Mouse (Mus musculus) gastrocnemius, postnatal 14 days (tissue): ENCODE data around the gene Arhgap10. TPM values are rescaled to one million over a fixed set of nuclear protein-coding genes. Genes with fewer than 3 reads are reported as not detected.

Experiments used
- DNase-seq: peaks from one replicate; pipeline ENCODE4 v3.0.0; 2021; ENCODE audit warnings: mixed read lengths
- intact Hi-C: fragments of 180-260 bp; cut with DNase I; formaldehyde crosslinking; loops from one replicate; pipeline ENCODE4 v1.15.1; 2025; ENCODE audit warnings: low total_unique reads
- total RNA-seq, 2 experiments: library from RNA; stranded (reverse); gene quantifications; 2 replicates each; pipeline ENCODE4 v1.2.3; 2021

The Arhgap10 gene
- total RNA-seq, 2 experiments from 2014 or later: 43.3 to 50.0 TPM

DNA sequence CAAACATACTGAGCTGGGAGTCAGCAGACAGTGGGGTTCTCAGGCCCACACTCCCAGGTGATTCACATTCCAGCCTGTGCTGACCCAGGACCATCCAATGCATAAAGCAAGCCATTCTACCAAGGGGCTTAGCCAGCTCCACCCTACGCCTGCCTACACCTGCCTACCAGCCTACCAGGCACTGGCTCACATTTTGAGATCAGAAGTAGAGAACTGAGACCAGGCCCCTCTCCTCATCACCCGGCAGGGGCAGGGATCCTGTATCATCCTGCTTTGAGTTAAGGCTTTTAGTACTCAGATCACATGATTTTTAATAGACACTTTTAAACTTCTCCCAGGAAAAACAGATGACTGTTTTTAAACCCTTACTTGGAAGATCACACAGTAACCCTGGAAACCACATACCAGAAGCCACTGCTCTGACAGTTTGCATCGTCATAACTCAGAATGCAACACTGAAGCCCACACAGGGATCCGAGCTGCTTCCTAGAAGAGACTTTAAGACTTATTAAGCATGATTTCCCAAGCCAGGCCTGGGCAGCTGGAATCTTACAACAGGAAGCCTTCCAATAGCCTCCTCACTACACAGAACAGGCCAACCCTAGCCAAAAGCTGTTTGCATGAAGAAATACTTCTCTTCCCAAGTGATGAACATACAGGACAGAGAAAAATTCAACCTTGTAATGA is 27.5 kb downstream of the Arhgap10 start:
- intact Hi-C loops: no loop called here
- peak; percentile 49 for DNase-seq

DNA sequence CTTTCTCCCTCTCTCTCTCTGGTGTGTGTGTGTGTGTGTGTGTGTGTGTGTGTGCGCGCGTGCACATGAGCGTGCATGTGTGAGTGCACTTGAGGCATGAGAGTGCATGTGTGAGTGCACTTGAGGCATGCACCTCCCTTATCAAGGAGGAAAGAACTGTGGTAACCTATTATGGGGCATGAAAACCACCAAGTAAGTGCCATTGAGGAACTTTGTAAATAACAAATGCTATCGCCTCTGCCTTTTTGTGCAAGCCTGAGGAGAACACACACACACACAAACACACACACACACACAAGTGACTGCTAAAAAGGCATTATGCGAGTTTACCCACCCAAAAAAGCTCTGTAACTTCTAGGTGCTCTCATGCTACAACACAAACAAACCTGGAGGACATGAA is 28.5 kb downstream of the Arhgap10 start:
- intact Hi-C loops: no loop called here
- DNase-seq: no peak

DNA sequence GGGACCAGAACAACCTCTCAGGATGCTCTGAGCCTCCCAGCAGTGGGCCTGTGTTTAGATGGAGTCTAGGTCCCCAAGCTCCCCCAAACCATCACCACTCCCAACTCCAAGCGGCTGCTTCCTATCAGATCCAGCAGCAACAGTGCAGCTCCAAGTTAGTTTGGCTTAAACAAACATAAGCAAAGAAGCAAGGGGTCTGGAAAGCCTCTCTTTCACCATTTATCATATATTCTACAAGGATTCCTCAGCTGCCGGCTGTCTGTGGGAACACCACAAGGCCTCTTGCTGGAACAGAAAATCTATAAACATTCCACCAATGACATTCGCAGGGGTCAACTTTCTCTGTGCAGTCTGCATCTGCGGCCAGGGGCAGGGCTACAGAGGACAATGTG is 29.5 kb downstream of the Arhgap10 start:
- intact Hi-C loops: no loop called here
- no peak for DNase-seq

DNA sequence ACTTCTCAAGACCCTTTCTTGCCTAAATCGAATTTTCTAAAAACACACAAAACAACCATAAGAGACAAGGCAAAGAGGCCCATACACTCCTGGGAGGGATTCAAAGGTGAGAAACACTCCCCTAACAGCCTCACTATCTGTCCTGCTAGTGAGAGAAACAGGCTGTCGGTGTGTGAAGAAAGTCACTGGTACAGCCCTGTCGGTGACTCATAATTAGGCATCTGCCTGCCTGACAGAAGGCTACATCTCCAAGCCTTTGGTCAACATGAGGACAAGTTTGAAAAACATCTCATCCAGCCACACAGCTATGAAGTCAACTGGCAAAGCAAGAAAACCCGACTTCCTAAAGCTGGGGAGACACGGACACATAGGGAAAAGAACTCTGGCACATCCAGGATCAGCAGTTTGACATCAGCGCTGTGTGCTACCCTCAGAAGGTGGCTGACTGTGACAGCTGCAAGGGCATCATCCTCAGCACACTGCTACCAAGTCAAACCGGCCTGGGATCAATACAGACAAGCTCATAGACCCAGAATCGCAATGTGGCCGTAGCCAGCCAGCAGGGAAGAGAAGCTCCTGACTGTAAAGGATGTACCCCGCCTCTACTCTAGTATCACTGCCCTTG is 30.1 kb downstream of the Arhgap10 start:
- intact Hi-C loops: no loop called here
- DNase-seq: no peak

DNA sequence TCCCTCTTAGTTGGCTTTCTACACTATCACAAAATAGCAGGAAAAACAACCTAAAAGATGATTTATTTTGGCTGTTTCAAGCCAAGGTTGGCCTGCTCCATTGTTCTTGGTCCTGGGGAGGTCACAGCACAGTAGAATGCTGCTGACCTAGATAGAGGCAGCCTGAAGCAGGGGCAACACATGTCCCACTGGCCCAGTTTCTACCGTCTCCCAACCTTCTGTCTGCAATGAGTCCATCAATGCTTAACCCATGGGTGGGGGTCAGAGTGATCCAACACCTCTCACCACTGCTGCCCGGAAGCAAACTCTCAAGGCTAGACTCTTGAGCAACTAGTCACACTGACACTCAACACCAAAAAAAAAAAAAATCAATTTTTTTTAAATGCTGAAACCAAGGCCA is 31.0 kb downstream of the Arhgap10 start:
- intact Hi-C loops: no loop called here
- no peak for DNase-seq

DNA sequence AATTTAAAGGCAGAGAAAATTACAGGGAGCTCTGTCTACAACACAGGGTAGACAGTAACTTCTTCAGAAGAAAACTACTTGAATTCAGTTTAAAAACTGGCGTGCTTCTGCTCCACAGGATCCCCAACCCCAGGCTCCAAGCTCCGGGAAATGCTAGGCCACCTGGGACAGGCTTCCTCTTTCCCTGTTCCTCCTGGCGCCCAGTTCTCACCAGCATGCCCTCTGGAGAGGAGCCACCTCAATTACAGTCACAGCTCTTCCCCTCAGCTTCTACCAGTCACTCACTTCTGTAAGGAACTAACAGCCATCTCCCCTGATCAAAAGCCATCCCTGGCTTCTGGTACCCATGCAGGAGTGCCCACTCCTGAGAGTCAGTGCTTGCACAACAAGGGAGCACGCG is 32.9 kb downstream of the Arhgap10 start:
- DNase-seq: no peak
- intact Hi-C loops: loop anchor here (5.0 kb wide), 1 partner anchor 32 kb away; the partner anchor contains the start of gene Arhgap10

DNA sequence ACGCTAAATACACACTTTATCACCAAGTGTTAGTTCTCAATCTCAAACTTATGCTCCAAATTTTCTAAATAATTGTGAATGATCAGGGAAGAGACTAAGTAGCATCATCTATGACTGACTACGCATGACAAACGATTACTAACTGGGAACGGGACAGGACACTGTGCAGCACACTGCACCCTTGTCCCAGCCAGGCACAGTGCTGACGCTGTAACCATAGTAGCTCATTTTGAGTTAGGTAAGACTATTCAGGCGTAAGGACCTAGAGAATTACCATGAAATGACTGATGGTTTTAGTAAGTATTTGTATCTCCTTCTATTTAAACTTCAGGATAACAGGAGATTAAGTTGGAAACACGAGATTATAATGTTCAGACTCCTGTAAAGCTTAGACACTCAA is 33.5 kb downstream of the Arhgap10 start:
- intact Hi-C loops: loop anchor here (5.0 kb wide), 1 partner anchor 33 kb away; the partner anchor contains the start of gene Arhgap10
- no peak for DNase-seq

DNA sequence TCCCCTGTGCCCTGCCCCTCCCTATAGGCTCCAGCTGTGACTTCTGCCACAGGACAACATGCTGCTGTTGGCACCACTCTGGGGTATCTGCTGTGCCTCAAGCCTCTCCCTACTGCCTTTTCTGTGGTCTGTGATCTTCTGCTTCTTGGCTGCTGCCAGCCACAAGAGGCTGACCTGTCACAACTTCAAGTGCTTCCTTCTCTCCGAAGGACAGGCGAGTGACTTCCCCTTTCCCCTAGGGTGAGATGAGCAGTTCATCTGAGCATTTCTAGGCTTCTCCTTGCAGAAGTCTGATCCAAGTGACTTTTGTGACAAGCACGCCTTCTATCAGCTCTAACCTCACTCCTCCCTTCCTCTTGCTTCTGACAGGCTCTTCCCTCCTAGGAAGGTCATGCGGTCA is 34.1 kb downstream of the Arhgap10 start:
- intact Hi-C loops: loop anchor here (5.0 kb wide), 1 partner anchor 34 kb away; the partner anchor contains the start of gene Arhgap10
- no peak for DNase-seq

DNA sequence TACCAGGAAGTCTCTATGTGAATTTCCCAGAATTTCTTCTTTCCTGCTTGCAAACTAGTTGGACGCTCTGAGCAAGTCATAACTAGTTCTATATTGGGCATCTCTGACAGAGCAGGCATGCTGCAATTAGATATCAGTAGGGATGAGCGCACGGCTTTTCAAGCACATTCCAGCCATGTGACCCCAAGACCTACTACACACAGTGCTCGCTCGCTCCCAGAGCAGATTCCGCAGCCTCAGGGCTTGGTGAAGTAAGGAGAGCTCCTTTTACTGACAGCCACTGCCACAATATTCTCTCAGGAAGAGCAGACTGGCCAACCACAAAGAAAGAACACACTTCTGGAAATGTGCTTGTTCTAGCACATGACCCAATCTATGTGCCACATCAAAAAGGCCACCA is 36.0 kb downstream of the Arhgap10 start:
- intact Hi-C loops: loop anchor here (5.0 kb wide), 1 partner anchor 36 kb away; the partner anchor contains the start of gene Arhgap10
- peak; percentile 50 for DNase-seq

DNA sequence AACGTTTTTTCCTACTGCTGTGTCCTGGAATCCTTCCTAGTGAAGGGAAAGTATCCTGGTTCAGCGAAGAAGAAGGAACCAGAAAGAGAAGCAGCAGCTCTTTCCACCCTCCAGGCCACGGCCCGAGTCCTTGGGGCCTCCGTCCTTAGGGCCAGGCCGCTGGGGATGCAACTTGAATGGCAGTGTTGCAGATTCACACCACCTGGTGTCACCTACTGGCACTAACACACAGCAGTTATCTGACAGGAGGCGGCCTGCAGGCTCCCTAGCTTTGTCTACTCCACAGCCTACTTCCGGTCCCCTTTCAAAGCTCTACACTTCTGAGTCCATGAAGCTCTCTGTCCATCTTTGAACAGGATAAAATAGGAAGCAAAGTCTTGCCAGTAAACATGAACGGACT is 37.8 kb downstream of the Arhgap10 start:
- intact Hi-C loops: loop anchor here (5.0 kb wide), 1 partner anchor 37 kb away; the partner anchor contains the start of gene Arhgap10

DNA sequence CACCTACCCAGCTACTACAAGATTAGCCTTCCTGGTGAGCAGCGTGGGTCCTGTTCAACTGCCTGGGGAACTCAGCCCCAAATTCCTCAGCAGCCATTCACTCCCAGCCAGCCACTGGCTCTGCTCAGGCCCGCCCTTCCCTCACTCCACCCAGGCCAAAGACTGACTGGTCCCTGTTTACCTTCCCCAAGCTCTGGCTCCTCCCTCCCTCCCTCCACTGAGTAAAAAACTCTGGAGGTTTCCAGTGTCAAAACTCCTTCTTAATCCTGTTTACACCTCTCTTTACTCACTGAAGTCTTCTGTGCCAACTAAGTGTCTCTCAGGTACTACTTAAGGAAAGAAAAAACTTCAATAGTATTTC is 38.9 kb downstream of the Arhgap10 start:
- intact Hi-C loops: no loop called here

More for the DNA sequence above, 37.8 kb downstream of the Arhgap10 start:
- no peak for DNase-seq

DNA sequence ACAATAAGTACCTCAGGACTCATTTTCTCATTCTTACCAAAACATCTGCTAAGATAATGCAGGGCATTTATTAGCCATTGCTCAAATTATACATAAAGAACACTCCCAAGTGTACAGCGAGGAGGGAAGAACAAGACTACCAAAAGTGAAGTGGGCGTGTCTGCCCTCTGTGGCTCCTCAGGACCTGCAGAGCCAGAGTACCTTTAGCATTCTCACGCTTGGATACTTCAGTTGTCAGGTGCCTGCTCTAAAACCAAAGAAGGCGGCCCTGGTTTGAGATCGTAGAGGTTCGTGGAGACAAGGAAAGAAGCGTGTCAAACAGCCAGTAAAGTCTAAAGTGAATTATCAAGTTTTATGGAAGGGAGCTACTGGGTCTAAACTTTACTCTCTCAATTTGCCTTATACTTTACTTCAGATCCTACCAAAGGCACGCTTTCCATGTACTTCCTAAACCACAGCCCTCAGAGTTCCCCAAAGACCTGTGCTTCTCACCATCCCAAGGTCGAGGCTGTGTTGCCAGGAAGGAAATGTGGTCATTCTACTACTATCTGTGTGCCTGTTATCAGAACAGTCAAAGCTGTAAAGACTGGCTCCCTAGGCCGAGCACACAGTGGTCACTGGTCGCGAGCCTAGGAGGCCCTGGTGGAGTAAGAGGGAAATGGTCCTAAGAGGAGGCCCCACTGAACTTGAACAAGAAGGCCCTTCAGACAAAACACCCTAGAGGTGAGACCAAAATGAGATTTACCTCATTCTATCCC is 39.4 kb downstream of the Arhgap10 start:
- no peak for DNase-seq
- intact Hi-C loops: no loop called here

More for the DNA sequence above, 38.9 kb downstream of the Arhgap10 start:
- DNase-seq: no peak

DNA sequence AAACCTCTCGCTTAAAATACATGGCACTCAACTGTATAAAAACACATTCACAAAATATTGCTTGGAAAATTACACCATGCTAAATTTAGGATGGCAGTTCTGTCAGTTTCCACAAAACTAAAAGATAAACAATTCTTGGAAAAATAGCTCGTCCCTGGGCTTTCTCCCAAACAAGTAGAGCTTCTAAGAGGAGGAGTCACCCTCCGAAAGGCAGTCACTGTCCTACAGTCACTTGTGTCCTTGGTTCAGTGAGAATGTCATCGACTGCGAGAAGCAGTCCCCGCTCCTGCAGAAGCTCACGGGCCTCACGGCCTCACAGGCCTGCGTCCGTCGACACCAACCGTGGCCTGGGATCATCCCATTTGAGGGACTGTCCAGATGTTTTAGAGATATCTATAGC is 40.1 kb downstream of the Arhgap10 start:
- no peak for DNase-seq
- intact Hi-C loops: no loop called here

DNA sequence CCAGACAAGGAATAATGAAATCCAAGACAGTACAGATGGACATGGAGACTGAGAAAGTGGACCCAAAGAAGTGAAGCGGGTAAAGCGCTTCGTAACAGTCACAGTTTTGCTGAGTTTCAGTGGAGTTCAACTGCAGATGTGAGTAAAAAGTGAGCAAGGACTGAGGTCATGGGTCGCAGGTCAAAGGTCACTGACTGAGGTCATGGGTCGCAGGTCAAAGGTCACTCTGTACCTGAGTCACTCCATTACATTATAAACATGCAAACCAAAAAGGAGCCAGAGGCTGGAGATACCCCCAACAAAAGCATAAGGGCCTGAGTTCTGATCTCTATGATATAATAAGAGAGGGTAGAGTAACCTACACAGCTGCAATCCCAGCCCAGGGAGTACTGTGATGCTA is 43.1 kb downstream of the Arhgap10 start:
- no peak for DNase-seq
- intact Hi-C loops: no loop called here

DNA sequence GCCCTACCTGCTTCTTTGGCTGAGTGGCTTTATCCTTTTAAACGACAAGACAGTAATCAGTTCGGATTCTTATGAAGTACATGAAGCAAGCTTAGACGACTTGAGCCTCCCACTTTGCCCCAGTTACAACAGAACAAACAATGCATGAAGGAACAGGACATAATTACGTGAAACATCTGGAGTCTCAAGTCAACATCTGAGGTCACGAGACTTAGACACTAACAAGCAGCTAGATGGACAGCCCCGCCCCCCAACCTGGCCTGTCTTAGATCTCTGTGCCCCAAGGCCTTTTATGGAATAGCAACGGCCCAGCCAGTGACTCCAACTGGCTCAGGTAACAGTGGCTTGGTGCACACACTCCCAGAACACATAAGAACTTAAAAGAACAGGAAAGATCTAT is 44.0 kb downstream of the Arhgap10 start:
- intact Hi-C loops: no loop called here
- DNase-seq: no peak

DNA sequence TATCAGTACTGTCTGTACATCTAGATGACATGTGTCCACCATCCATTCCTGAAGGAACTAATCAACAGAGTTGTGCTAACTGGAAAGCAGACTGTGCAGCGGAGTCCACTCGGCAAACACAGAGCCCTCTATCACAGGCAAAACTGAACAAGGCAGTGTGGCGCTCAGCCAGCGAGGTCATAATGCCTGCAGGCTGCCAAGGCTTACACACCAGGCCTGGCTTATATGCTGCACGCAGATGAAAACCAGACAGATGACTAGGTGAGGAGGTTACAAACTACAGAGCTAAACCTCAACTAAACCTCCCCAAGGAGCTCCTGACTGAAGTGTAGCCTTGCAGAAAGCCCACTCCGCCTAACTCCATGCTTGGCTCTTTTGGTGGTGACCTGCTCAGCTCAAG is 44.4 kb downstream of the Arhgap10 start:
- DNase-seq: peak; percentile 61
- intact Hi-C loops: no loop called here

DNA sequence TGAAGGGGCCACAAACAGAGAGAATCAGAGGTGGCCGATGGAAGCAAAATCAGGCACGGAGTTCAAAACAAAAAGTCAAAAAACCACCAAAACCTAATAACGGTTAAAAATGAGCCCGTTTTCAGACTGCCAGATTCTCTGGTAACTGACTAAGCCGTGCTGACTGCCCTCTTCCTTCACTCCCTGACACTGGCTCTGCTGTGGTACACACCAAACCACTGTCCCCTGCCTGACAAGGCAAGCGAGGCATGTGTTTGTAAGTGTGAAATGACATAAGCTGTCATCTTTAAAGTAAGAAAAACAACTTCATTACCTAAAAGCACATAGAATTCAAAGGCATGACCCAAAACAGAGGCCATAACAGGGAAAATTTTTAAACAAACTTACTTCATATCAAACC is 56.4 kb downstream of the Arhgap10 start:
- no peak for DNase-seq
- intact Hi-C loops: no loop called here

DNA sequence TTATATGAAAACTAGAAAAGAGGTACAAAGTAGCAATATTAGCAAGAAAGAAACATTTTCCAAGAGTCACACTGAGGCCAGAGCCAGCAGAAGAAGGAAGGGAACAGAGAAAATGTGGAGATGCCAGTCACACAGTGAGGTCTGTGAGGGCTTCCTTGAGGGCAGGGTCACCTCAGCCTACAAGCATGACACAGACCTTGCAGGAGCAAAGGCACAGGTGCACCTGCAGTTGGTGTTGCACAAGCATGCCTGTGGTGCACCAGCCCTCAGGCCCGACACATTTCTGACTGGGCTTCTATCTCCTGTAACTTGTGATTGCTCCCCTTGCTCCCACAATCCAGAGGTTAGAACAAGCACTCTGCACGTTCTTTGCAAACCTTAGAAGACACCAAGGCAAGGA is 57.4 kb downstream of the Arhgap10 start:
- no peak for DNase-seq
- intact Hi-C loops: no loop called here

DNA sequence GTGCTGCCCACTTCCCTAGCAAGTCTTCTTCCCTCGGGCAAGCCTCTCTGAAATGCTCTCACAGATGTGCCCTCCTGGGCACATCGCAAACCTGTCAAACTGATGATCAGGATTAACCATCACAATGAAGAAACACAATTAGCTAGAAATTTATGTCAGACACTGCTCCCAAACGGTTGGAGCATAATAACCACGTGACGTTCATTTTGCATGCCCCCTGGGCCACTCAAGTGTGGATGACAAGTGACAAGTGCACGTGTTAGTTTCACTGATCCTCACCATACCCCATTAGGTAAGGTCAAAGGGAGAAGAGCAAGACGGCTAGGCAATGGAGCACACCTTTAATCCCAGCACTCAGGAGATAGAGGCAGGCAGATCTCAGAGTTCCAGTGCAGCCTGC is 58.1 kb downstream of the Arhgap10 start:
- no peak for DNase-seq
- intact Hi-C loops: no loop called here

DNA sequence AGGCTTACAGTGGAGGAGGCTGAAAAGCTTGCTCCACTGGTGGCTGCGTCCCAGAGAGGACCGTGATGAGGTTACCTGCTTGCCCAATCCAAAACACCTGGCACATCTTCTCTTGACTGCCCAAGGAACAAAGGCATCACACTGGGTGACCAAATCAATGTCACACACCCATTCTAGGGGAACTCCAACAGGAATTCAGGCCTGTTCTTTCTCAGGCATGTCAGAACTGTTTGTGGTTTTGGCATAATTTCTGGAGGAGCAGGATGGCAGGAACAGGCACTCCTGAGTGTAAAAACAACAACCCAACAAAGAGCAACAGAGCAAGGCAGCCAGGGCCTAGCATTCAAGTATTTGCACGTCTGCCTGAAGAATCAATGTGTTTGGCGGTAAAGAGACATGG is 59.2 kb downstream of the Arhgap10 start:
- intact Hi-C loops: no loop called here
- DNase-seq: no peak

DNA sequence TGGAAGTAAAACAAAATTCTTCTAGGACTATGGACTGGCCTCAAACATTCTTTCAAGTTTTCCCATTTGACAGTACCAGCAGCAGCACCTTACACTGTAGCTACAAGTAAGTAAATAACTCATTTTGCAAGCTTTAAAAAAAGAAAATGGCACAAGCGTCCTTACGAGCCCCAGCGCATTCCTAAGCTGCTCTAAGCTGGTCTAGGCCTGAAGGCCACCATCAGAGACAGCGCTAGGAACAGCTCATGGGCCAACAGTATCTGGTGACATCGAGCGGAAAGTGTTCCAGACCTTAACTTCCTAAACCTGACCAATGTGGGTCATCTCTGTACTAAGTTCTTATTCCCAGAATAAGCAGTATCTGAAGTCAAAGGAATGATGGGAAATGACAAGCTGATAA is 61.5 kb downstream of the Arhgap10 start:
- intact Hi-C loops: no loop called here
- DNase-seq: no peak
